Mouse (Mus musculus) A20 (cell line): Measurements from ENCODE around the gene Dcps.

Source experiments
- DNase-seq: peaks from one replicate; pipeline ENCODE4 v3.0.0-alpha.2; 2011; ENCODE audit warnings: low read depth, low spot score

The Dcps gene

DNA sequence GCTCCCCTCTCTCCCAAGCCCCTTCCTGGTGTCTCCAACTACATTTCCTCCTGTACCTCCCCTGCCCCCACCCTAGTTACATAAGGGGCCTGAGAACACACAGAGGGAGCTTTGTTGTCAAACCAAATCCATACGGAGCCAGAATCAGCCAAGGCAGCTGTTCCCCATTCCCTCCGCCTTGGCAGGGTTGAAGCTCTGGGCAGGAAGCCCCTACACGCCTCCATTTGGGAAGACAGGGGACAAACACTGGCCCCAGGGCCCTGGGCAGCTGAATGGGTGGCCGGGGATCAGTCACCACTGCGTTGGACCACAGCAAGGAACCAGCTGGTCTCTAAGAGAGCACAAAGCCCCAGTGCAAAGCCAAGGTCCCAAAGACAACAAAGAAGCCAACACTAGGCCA lies 66.9 kb downstream of the Dcps start:
- no peak for DNase-seq

GRCm38 (mm10) chr9:35108066-35108465 lies 67.8 kb downstream of the Dcps start:
- no peak for DNase-seq

DNA sequence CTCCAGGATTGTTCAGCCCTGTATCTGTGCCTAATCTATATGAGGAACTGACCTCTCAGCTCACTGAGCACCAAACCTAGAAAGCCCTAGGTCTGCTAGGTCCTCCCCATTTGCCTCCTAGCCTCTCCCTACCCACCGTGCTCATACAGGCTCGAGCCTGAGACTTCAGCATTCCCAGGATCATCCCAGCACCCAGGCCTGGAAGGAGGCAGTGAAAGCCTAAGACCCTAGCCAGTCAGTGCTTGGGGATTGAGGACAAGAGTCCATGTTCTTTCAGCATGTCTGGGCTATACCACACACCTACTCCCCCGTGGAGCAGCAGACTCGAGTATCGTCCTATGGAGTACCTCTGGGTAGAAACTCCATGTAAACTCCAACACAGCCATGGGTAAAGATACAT lies 68.5 kb downstream of the Dcps start:
- no peak for DNase-seq

- DNase-seq: peak; percentile 57
Measured at GRCm38 (mm10) chr9:35105884-35106880, 69.7 kb downstream of the Dcps start.

- DNase-seq: no peak
Measured at GRCm38 (mm10) chr9:35105438-35105837, 70.4 kb downstream of the Dcps start.

- no peak for DNase-seq
Measured at GRCm38 (mm10) chr9:35104711-35105110, 71.2 kb downstream of the Dcps start.

DNA sequence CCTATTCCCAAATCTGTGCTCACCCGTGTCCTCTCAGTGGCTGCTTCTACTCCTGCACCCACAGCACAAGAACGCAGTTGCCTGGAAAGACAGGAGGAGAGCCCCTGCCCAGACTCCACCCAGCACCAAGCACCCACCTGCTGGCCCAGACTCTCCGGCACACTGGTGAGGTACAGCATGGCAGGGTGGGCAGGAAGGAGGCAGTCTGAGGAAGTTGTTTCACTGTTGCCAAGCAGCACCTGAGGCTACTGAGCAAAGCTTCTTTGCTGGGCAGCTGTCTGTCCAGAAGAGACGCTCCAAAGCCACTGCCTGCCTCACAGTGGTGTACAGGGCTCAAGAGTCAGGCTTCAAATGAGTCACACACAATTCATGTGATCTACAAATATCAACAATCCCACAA lies 77.1 kb downstream of the Dcps start:
- DNase-seq: no peak

GRCm38 (mm10) chr9:35097901-35098300 lies 78.0 kb downstream of the Dcps start:
- DNase-seq: no peak

- no peak for DNase-seq
Measured at GRCm38 (mm10) chr9:35095726-35096125, 80.1 kb downstream of the Dcps start.

- DNase-seq: no peak
Measured at GRCm38 (mm10) chr9:35093350-35093749, 82.5 kb downstream of the Dcps start.

- DNase-seq: no peak
Measured at GRCm38 (mm10) chr9:35092904-35093303, 83.0 kb downstream of the Dcps start.
